Mouse (Mus musculus) lung, embryonic 16.5 days (tissue): ENCODE results near the gene Lim2. TPM values are rescaled to one million over a fixed set of nuclear protein-coding genes. Genes with fewer than 3 reads are reported as not detected.
"Not testable (repeated sequence)": the region's sequence is repeated elsewhere in the genome, so short reads cannot be mapped to it uniquely, and the experiment has no call there.

Source experiments
- ATAC-seq: fragments of 200-750 bp; cut with Nextera tagmentation; 2 replicates; pipeline ENCODE4 v1.8.0; 2017; ENCODE audit warnings: low read depth, mild to moderate bottlenecking, moderate library complexity
- H3K27ac ChIP-seq: fragments of 300-500 bp; sonication (generic); 2 replicates; pipeline ENCODE4 v1.5.1; 2014; ENCODE audit warnings: mild to moderate bottlenecking, control low read depth, low read length
- H3K27me3 ChIP-seq: fragments of 300-500 bp; sonication (generic); 2 replicates; pipeline ENCODE4 v1.6.1; 2014; ENCODE audit warnings: low read depth, low read length, mixed read lengths; ENCODE audit not compliant: control insufficient read depth, insufficient read depth
- H3K36me3 ChIP-seq: fragments of 300-500 bp; sonication (generic); 2 replicates; pipeline ENCODE4 v1.6.1; 2014; ENCODE audit warnings: low read length; ENCODE audit not compliant: control insufficient read depth, insufficient read depth
- H3K4me1 ChIP-seq: fragments of 300-500 bp; sonication (generic); replicated peaks from 2 replicates; pipeline ENCODE4 v1.6.1; 2014; ENCODE audit warnings: low read length, mixed read lengths; ENCODE audit not compliant: control insufficient read depth, insufficient read depth
- H3K4me2 ChIP-seq: fragments of 300-500 bp; sonication (generic); 2 replicates; pipeline ENCODE4 v1.6.1; 2014; ENCODE audit warnings: low read depth, low read length, control low read depth
- H3K4me3 ChIP-seq: fragments of 300-500 bp; sonication (generic); 2 replicates; pipeline ENCODE4 v1.5.1; 2014; ENCODE audit warnings: mild to moderate bottlenecking, low read length, control low read depth
- H3K9ac ChIP-seq: fragments of 300-500 bp; sonication (generic); 2 replicates; pipeline ENCODE4 v1.6.1; 2014; ENCODE audit warnings: low read length, control low read depth
- H3K9me3 ChIP-seq: fragments of 300-500 bp; sonication (generic); 2 replicates; pipeline ENCODE4 v1.6.1; 2016; ENCODE audit warnings: low read length; ENCODE audit not compliant: control insufficient read depth
- WGBS: fragments of 180-500 bp; shearing (Covaris S2); extraction: QIAGEN DNeasy Blood & Tissue Kit; methylation state at CpG from one replicate; pipeline ENCODE4 v1.1.7; 2014; 5-methylcytosine and 5-hydroxymethylcytosine counted together
- polyA plus RNA-seq: library from polyadenylated mRNA; unstranded; fragments of >200 nt; fragmentation: Nextera tagmentation; extraction: Ambion mirVana; gene quantifications from 2 replicates; pipeline ENCODE4 v1.2.1, GENCODE M21; 2015

Gene Lim2
- not detected in 2 replicates for polyA plus RNA-seq

DNA sequence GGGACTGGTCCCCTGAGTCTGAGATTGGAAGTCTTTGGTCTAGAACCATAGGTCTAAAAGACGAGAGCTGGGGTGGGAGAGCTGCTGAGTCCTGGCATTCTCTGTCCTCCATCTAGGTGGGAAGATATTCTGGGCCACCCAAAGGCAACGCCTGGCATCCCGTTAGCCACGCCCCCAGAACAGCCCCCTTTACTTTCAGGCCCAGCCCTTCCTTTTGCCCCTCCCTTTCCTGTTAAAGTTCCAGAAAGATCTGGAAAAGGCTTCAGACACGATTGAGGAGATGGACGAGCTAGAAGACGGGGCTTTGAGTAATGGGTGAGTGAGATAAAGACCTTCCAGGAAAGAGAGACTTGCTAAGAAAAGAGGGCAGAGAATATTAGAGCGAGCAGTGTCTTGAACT is at the start of gene Lim2:
TSS of gene Lim2 (plus strand) at position 265 of the 400 bp plus-strand sequence.
- Histone ChIP-seq H3K27ac (no peak within 1 kb of the TSS), H3K4me3 (no peak within 1 kb of the TSS), H3K4me1 (no peaks in the 10 kb centered on the region), H3K27me3 (no peaks in the 10 kb centered on the region), H3K36me3 (no peaks in the 10 kb centered on the region), H3K4me2 (no peak within 1 kb of the TSS), H3K9ac (no peak within 1 kb of the TSS), H3K9me3 (no peaks in the 10 kb centered on the region)
- ATAC-seq, result no peak
- WGBS, result 78% methylated on average over 8 of the region's 8 CpGs

- Histone ChIP-seq H3K36me3 (no peaks in the 10 kb centered on the region), H3K4me2 (no peak overlapping the region), H3K9me3 (no peaks in the 10 kb centered on the region), H3K9ac (no peak overlapping the region), H3K27me3 (no peaks in the 10 kb centered on the region), H3K4me3 (no peak overlapping the region), H3K4me1 (no peaks in the 10 kb centered on the region), H3K27ac (no peak overlapping the region)
- 12% methylated on average over 5 of the region's 5 CpGs for WGBS
- ATAC-seq, result no peak
Observed at GRCm38 (mm10) chr7:43378226-43378625, 49.2 kb upstream of the Lim2 start.

DNA sequence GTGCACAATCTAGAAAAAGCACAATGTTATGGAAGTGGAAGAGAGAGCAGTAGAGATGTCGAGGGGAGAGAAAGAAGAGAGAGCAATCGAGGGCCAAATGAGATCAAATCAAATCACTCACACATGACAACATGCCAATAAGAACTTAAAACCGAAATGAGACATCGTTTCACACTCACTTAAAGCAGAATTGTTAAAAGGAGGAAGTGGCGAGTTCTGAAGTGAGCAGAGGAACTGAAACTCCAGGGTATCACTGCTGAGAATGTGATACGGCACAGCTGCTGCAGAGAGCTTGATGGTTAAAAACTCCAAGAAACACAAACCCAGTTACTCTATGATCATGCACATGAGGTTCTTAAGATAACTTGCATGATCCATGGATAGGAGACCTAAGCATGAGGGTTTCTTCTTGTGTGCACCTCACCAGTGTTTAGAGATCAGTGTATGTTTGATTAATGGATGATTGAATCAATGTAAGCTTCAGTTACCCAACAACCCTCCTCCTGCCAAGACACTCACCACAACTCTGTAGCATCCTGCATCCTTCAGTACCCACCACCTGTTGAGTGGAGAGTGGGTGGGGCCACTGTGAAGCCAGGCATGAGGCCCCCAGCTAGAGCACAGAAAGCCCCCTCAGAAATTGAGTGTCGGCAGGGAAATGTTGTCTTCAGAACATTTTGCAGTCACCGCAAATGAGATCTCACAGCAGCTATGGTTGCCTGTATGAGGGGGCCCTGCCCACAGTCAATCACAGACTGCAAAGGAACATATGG is 34.9 kb upstream of the Lim2 start:
- no peaks in the 10 kb centered on the region for H3K27me3 ChIP-seq
- no peak overlapping the region for H3K4me3 ChIP-seq
- no peak overlapping the region for H3K9ac ChIP-seq
- H3K9me3 ChIP-seq, result no peaks in the 10 kb centered on the region
- no peak overlapping the region for H3K4me2 ChIP-seq
- no peaks in the 10 kb centered on the region for H3K36me3 ChIP-seq
- 58% methylated on average over 8 of the region's 8 CpGs for WGBS
- ATAC-seq, result no peak
- H3K4me1 ChIP-seq, result no peaks in the 10 kb centered on the region
- no peak overlapping the region for H3K27ac ChIP-seq

DNA sequence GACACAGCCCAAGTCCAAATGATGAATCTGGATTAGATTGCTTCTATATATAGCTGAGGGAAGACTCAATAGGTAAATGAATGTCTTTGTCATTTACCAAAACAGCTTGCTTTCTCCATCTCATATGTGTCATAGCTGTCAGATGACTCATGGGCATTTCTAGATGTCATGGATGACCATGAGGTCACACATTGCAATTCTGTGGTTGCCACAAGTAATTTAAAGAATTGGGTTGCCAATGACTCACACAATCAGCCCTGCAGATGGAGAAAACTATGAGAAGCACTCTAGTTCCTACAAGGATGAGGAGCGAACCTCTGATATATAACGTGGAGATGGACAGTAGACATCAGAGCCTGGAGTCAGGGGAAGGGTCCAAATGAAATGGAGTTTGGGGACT is 28.0 kb upstream of the Lim2 start:
- Histone ChIP-seq H3K36me3 (no peaks in the 10 kb centered on the region), H3K27ac (no peak overlapping the region), H3K27me3 (no peaks in the 10 kb centered on the region), H3K9me3 (no peaks in the 10 kb centered on the region), H3K4me3 (no peak overlapping the region), H3K4me2 (no peak overlapping the region), H3K9ac (no peak overlapping the region), H3K4me1 (no peaks in the 10 kb centered on the region)
- no peak for ATAC-seq
- WGBS, result 89% methylated on average over 2 of the region's 2 CpGs

DNA sequence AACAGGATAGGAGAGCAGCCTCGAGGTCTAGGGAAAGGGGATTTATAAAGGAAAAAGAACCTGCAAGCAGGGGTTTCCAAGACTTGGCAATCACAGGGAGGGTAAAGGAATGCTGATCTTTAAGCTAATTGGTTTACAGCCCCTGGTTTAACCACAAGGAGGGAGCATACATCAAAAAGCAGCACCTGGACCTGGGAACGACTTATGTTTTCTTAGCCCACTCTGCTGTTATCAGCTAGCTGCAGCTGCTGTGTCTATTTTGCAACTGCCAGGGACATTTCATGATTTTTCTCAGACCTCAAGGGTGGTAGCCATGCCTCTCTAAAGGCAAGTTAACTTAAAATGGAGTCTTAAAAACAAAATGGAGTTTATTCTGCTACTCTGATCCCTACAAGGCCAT is 24.8 kb upstream of the Lim2 start:
- Histone ChIP-seq H3K4me3 (no peak overlapping the region), H3K36me3 (no peaks in the 10 kb centered on the region), H3K9ac (no peak overlapping the region), H3K27me3 (no peaks in the 10 kb centered on the region), H3K27ac (no peak overlapping the region), H3K4me2 (no peak overlapping the region), H3K9me3 (no peaks in the 10 kb centered on the region), H3K4me1 (no peaks in the 10 kb centered on the region)
- WGBS, result 22% methylated on average over 2 of the region's 2 CpGs
- no peak for ATAC-seq

DNA sequence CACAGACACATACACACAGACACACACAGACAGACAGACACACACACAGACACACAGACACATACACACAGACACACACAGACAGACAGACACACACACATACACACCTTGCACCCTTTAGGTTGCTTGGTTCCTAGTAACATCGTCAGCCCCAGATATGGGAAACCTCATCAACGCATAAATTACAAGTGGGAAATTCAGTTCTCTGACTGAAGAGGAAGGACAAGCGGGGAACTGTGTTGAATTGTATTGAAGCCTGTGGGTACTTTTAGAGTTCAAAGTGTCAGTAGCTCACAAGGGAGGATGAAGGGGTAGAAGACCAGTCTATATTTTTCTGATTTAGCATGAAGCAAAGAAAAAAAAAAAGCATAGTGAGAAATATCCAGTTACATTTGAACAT is 19.9 kb upstream of the Lim2 start:
- Histone ChIP-seq H3K36me3 (no peaks in the 10 kb centered on the region), H3K27me3 (no peaks in the 10 kb centered on the region), H3K4me1 (no peaks in the 10 kb centered on the region), H3K4me3 (no peak overlapping the region), H3K27ac (no peak overlapping the region), H3K4me2 (no peak overlapping the region), H3K9ac (no peak overlapping the region), H3K9me3 (no peaks in the 10 kb centered on the region)
- no peak for ATAC-seq
- WGBS, result 75% methylated on average over 3 of the region's 3 CpGs

DNA sequence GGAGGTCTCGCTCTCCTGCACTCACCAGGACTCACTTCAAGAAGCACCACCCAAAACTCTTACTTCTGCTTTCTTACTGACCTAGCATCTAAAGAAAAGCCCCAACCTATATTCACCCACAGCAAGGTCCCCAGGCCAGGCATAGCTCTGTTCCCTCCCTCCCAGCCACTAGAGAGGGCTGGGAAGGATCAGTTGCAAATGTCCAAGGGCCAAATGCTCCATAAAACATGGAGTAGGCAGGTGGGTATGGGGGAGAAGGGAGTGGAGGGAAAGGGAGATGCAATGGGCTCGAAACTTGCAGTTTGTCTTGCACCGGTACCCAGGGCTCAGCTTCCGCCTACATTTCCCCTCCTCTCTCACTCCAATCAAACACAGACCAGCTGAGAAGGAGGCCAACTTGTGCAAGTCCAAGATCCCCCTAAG is 19.3 kb upstream of the Lim2 start, which contains the start of gene Siglecg:
TSS of gene Siglecg (plus strand) at position 74 of the 423 bp plus-strand sequence.
- Histone ChIP-seq H3K4me2 (no peak within 1 kb of the TSS), H3K4me1 (no peaks in the 10 kb centered on the region), H3K9ac (no peak within 1 kb of the TSS), H3K27ac (no peak within 1 kb of the TSS), H3K4me3 (no peak within 1 kb of the TSS), H3K9me3 (no peaks in the 10 kb centered on the region), H3K27me3 (no peaks in the 10 kb centered on the region), H3K36me3 (no peaks in the 10 kb centered on the region)
- no peak for ATAC-seq
- WGBS, result 51% methylated on average over 4 of the region's 4 CpGs

GRCm38 (mm10) chr7:43409084-43409483 is 18.4 kb upstream of the Lim2 start:
- H3K4me2 ChIP-seq, result no peak overlapping the region
- H3K4me3 ChIP-seq, result no peak overlapping the region
- 70% methylated on average over 3 of the region's 3 CpGs for WGBS
- H3K36me3 ChIP-seq, result no peaks in the 10 kb centered on the region
- no peak overlapping the region for H3K27ac ChIP-seq
- H3K9me3 ChIP-seq, result no peaks in the 10 kb centered on the region
- no peaks in the 10 kb centered on the region for H3K4me1 ChIP-seq
- ATAC-seq, result no peak
- no peaks in the 10 kb centered on the region for H3K27me3 ChIP-seq
- no peak overlapping the region for H3K9ac ChIP-seq

DNA sequence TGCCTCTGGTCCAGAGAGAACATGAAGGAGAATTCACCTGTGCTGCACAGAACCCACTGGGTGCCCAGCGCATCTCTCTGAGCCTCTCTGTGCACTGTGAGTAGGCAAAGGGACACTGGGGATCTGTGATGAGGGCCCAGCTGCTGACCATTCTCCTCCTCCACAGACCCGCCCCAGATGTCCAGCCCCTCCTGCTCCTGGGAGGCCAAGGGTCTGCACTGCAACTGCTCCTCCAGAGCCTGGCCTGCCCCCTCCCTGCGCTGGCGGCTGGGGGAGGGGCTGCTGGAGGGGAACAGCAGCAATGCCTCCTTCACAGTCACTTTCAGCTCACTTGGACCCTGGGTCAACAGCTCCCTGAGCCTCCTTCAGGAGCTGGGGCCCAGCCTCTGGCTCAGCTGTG is 15.7 kb upstream of the Lim2 start:
- not testable (repeated sequence) for H3K36me3 ChIP-seq, ATAC-seq

More for the DNA sequence above, 15.7 kb upstream of the Lim2 start:
- not testable (repeated sequence) for H3K27ac ChIP-seq, H3K4me2 ChIP-seq, H3K9ac ChIP-seq, H3K4me3 ChIP-seq, H3K27me3 ChIP-seq, H3K4me1 ChIP-seq, H3K9me3 ChIP-seq
- WGBS, result 30% methylated on average over 3 of the region's 4 CpGs
